Mouse (Mus musculus) left cerebral cortex, postnatal 4 days (tissue): ENCODE measurements around the gene Oit1. TPM values are rescaled to one million over a fixed set of nuclear protein-coding genes. Genes with fewer than 3 reads are reported as not detected.

ENCODE experiments used
- DNase-seq: peaks from one replicate; pipeline ENCODE4 v3.0.0-alpha.2; 2022
- intact Hi-C: fragments of 180-260 bp; cut with DNase I; formaldehyde crosslinking; loops from one replicate; pipeline ENCODE4 v1.15.1; 2025
- total RNA-seq, 2 experiments: library from RNA; stranded (reverse); gene quantifications; 2 replicates each; pipeline ENCODE4 v1.2.3; 2021

Oit1 gene
- total RNA-seq, result not detected

- no peak for DNase-seq
- intact Hi-C loops, result no loop called here
These were observed at the start of gene Oit1 for GRCm38 (mm10) chr14:8378685-8379313. TSS of gene Oit1 (minus strand) at chr14:8378754.

DNA sequence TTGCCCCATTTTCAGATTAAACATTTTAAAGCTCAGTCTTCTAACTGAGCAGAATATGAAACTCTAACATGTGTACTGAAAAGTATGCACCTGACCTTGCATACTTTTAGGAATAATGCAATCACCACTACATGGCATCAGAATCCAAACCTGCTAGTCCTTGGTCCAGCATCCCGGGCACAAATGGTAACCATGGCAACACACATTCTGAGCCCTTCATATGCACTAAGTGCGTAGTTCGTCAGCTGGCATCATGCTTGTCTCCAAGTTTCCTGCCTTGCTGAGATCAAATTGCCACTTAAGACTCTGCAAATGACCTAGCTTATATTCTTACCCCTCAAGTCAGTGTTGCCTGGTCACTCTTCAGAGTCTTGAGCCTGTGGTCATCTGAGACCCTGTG is 44.3 kb upstream of the Oit1 start:
- no peak for DNase-seq
- intact Hi-C loops, result no loop called here

DNA sequence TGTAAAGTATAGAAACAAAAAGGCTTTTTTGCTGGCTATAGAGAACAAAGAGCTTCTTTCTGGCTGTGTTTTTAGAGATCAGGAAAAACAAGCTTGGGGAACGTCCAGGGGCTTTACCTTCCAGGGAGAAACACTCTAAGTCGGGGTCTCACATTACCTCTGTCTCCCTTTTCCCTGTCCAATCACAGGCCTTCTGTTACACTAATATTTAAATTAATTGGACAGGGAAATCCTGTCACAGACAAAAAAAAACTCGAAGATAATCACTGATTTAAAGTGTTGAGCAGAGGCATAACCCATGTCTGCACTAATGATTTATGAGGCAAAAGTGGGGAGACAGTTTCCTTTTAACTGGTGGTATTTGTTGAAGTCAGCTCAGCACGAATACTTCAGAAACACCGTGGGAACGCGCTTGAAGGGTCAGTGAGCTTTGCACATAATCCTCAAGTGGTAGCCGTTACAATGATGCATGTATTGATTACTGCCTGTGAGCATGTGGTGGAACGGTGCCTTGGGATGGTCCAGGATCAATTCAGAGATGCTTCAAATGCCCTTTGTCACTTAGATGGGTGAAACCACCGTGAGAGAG is 42.7 kb upstream of the Oit1 start:
- intact Hi-C loops, result no loop called here

DNA sequence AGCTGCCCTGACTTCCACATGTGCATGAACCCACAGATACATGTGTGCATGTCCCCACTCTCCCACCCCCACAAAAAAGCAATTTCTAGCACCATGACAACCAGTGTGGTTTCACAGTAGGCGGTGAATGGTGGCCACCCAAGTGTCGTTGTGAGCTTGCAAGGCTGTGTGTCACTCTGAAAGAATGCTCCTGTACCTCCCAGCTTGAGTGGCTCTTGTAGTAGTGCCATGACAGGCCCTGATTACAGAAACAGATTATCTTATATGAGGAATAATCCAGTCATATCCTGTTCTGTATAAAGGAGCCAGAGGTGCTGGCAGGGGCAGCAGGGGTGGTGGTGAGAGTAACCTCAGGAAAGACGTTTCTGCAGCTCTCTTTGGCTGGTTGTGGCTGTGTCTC is 40.1 kb upstream of the Oit1 start:
- no peak for DNase-seq
- intact Hi-C loops, result no loop called here

More for the DNA sequence above, 42.7 kb upstream of the Oit1 start:
- DNase-seq, result no peak

DNA sequence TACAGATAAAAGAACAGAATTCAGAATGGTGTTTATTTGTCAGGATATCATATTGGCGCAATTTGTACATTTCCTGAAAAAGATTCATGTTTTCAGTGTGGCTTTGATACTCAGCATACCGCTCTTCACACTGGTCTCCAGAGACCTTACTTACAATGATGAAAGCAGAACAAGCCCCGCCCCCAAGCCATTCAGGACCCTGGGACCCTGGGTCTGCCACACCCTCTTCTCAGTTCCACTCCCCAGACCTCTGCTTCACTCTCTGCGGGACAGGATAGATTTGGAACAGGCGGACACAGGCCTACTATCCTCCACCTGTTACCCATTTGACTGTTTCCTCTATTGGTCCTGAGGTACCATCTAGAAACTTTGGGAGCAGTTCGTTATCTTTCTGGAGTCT is 27.4 kb upstream of the Oit1 start:
- no peak for DNase-seq
- intact Hi-C loops, result no loop called here

GRCm38 (mm10) chr14:8403310-8403709 is 24.8 kb upstream of the Oit1 start:
- DNase-seq, result no peak
- intact Hi-C loops, result no loop called here

DNA sequence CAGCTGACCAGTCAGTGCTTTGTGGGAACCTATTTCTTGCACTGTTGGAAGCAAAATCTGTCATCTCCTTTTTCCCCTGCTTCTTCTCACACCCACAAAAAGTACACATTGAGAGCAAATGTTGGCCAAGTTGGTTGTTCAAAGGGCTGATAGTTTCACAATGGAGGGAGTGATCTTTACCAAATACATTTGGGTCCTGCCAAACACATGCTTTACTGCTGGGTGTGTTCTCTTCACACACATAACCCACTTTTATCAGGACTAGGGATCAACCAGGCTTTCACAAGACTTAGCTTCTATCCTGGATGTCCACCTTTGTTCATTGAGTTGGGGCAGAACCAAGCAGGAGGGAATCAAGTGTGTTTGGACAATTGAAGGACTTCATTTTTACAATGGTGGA is 20.0 kb upstream of the Oit1 start:
- intact Hi-C loops, result no loop called here
- DNase-seq, result no peak

GRCm38 (mm10) chr14:8395690-8396287 is 17.2 kb upstream of the Oit1 start:
- DNase-seq, result no peak
- intact Hi-C loops, result no loop called here

DNA sequence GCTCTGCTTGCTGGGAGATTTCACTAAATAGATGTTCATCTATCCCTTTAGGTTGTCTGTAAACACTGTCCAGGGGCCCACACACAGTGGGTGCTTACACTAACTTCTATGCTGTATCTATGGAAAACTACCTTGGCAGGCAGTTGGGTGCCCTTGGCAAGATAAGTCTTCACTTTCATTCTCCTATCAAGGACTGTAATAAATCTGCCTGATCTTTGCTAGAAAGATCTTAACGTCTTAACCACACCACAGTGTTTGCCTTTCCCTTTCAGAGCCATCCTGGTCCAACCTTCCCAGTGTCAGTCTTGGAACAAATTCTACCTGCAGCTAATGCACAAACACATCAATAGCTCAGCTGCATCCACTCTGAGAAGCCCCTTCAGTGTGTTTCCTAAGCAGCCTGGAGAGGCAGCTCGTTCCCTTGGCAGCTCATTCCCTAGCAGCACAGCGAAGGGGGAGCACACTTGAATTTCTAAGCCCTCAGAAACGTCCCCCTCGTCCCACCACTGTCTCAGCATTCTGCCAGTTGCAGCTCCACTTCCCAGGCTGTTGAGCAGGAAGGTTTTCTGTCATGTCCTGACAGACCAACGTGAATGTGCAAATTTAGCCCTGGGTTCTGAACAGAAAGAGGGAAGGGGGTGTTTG is 13.7 kb upstream of the Oit1 start:
- DNase-seq, result no peak
- intact Hi-C loops, result no loop called here

DNA sequence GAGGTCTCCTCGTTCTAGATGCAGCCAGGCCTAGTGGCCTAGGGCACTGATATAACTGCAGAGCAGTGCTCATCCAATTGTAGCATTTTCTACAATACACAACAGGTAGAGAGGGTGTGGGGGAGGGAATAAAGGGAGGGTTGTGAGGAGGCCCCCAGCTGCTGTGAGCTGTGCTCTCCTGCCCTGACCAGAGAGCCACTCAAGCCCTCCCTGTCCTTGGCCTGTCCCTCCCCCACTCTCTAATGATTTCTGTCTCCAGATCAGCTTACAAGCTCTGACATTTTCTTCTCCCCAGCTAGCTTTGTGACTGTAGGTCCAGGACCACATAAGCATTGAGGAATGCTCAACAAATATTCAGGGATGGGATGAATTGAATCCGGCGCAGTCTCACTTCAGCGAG is 9.2 kb downstream of the Oit1 start:
- intact Hi-C loops, result no loop called here

DNA sequence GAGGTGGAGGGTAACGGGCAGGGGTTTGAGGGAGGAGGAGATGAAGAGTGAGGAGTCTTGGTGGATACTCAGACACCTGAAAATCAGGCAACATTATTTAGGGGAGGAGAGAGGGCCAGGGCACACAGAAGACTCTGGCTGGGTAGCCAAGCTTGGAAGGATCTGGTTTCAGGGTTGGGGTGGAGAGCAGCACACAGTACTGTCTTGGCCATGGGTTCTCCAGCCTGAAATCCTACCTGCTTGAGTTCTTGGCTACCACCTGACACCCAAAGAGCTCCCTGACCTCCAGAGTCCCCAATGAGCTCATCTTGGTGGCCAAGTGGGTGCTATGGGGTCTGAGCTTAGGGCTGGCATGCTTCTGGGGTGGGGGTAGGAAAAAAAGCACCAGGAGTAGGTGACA is 9.7 kb downstream of the Oit1 start:
- intact Hi-C loops, result no loop called here
- no peak for DNase-seq

More for the DNA sequence above, 9.2 kb downstream of the Oit1 start:
- DNase-seq, result no peak

DNA sequence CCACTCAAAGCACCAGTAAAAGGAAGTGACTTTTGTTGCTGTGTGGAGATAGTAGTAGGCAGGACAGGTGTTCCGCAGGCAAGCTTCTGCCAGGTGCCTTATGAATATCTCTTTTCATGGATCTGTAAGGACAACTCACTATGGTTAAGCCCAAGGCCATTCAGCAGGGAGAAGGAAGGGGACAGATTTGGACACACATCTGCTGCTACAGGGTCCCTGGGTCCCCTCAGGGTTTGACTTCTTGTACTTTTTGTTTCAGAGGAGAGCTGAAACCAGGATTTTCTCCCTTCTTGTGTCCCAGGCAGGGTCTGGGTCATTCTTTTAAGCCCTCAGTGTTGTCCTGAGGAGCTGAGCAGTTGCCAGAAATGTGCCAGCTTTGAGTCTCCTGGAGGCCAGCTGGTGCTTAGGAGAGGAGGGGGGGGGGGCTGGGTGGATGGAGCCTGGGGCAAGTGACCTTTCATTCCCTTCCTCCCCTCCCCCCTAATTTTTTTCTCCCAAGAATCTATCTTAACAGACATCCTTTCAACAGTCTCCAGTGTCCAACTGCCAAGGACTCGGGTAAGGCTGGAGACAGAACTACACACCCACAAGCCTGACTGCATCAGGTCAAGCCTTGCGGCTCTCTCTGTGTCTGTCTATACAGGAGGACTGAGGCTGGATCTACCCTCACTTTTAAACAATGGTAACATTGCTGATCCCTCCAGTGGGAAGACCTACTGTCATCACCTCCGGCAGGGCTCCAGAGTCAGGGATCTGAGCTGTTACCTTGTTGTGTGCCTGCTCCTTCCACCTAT is 10.6 kb downstream of the Oit1 start:
- intact Hi-C loops, result no loop called here
- peak; percentile 34 for DNase-seq

DNA sequence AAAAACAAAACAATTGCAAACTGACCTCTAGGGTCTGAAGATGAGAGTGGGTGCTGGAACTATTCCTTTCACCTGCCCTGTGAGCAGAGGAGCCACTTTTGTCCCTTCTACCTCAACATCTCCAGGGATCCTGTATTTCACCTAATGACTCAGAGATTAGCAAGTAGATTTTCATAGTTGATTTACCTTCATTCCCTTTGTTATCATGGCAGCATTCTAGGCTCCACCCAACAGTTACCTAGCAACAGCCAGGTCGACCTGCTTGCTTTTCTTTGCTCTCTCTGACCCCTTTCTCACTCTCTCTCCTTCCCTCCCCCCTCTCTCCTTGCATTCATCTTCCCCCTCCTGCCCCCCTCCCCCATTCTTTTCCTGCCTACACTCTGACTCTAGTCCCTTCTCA is 11.4 kb downstream of the Oit1 start:
- intact Hi-C loops, result no loop called here
- no peak for DNase-seq

- intact Hi-C loops, result no loop called here
- DNase-seq, result no peak
These were observed 12.7 kb downstream of the Oit1 start for GRCm38 (mm10) chr14:8365833-8366232.

DNA sequence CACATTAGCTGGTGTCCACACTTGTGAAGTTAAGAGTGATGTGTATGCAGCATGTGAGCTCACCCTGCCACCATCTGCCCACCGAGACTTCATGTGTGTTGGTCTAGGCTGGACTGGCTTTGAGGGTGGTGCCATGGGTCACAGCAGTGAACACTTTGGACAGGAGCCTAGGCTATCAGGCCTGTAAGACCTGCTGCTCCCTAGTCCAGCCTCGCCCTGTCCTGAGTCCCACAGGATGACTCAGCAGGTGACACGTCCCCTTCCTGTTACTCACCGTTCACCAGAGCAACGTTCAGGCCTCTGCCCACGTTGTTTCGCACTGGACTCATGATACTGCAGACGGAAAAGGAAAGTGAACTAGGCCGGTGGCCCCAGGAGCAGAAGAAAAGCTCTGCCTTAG is 21.7 kb downstream of the Oit1 start:
- DNase-seq, result no peak
- intact Hi-C loops, result loop anchor here (10.0 kb wide), 1 partner anchor 98 kb away; no protein-coding TSS in a partner anchor

GRCm38 (mm10) chr14:8355999-8356501 is 22.5 kb downstream of the Oit1 start:
- intact Hi-C loops, result loop anchor here (10.0 kb wide), 1 partner anchor 99 kb away; no protein-coding TSS in a partner anchor
- peak; percentile 82 for DNase-seq

- intact Hi-C loops, result loop anchor here (5.0 to 10.0 kb wide), 4 partner anchors 107 to 384 kb away; partner anchors contain the start of genes Pdhb and Pxk
- no peak for DNase-seq
These were observed 29.6 kb downstream of the Oit1 start for GRCm38 (mm10) chr14:8348927-8349326.

DNA sequence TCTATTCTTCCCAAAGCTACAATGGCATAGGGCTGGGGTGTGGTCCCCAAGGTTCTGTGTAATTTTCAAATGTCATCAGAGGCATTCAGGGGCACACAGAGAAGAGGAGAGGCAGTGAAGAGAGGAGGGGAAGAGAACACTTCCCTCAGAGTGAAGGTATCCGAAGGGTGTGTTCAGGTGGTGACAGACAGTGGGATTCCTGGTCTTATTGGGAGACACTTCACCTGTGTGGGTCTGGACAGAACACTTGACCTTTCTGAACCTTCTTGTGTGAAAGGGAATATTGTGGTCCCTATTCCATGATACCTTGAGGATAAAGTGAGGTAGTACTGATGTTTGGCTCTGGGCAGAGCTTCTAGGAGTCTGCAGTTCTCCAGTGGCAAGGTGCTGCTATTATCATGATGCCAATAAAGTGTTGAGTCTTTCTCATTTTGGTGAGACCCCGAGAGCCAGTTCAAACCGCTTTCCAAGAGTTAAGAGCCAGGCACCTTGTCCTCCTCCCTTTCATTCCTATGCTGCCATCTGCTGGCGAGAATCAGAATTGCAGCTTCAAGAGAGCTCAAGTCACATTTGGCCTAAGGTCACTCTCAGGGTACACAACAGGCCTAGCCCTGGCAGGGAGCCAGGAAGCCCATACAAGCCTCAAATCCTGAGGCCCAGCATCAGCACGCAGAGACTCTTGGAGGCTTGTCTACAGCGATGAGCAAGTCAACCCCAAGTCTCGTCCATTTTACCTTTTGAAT is 32.1 kb downstream of the Oit1 start:
- intact Hi-C loops, result loop anchor here (5.0 to 10.0 kb wide), 4 partner anchors 104 to 382 kb away; partner anchors contain the start of genes Pdhb and Pxk
- peak; percentile 93 for DNase-seq

- intact Hi-C loops, result loop anchor here (5.0 to 10.0 kb wide), 4 partner anchors 103 to 381 kb away; partner anchors contain the start of genes Pdhb and Pxk
- DNase-seq, result peak; percentile 74
These were observed 33.0 kb downstream of the Oit1 start for GRCm38 (mm10) chr14:8345566-8345965.
